Mouse (Mus musculus) CH12.LX (cell line): ENCODE measurements around the gene Myo3b. TPM values are rescaled to one million over a fixed set of nuclear protein-coding genes. Genes with fewer than 3 reads are reported as not detected.

Experiments used
- DNase-seq: peaks from one replicate; pipeline ENCODE4 v3.0.0-alpha.2; 2013; ENCODE audit errors: extremely low read depth
- H3K27ac ChIP-seq: 2 replicates; pipeline ENCODE4 v1.5.1; 2012; ENCODE audit warnings: low read depth, mild to moderate bottlenecking, control low read depth, moderate library complexity; ENCODE audit not compliant: insufficient read depth
- H3K27me3 ChIP-seq: replicated peaks from 2 replicates; pipeline ENCODE3; 2012; ENCODE audit warnings: inconsistent platforms
- H3K36me3 ChIP-seq, 2 experiments: replicated peaks in 1 of 2; 2 replicates each; pipeline versions ENCODE3 to v1.6.1; 2012; ENCODE audit warnings: inconsistent platforms in 1 of 2, low read length in 1 of 2, mild to moderate bottlenecking in 1 of 2, mixed read lengths in 1 of 2, moderate library complexity in 1 of 2; ENCODE audit not compliant: control insufficient read depth in 1 of 2, insufficient read depth in 1 of 2
- H3K4me1 ChIP-seq, 2 experiments: 2 replicates each; pipeline ENCODE4 v1.6.1; 2012; ENCODE audit warnings: inconsistent platforms in 1 of 2, moderate library complexity in 1 of 2; ENCODE audit not compliant: insufficient read depth in 2 of 2, control insufficient read depth in 1 of 2
- H3K4me2 ChIP-seq: 2 replicates; pipeline ENCODE4 v1.6.1; 2012; ENCODE audit warnings: low read depth, mild to moderate bottlenecking, control low read depth; ENCODE audit not compliant: poor library complexity, insufficient read depth, severe bottlenecking
- H3K4me3 ChIP-seq, 3 experiments: fragments of 150-350 bp in 1 of 3; sonication (generic) in 1 of 3; replicated peaks in 1 of 3; 2 replicates each; pipeline versions ENCODE3 to v1.5.1; 2011 to 2012; ENCODE audit warnings: low read depth in 2 of 3, low read length in 2 of 3, mild to moderate bottlenecking in 2 of 3, moderate library complexity in 2 of 3, control low read depth in 1 of 3, improper control_type of control experiment in 1 of 3, inconsistent platforms in 1 of 3, mixed read lengths in 1 of 3; ENCODE audit not compliant: poor library complexity in 1 of 3
- H3K79me2 ChIP-seq: replicated peaks from 2 replicates; pipeline ENCODE4 v1.6.1; 2012; ENCODE audit warnings: mild to moderate bottlenecking, moderate library complexity; ENCODE audit not compliant: control insufficient read depth, poor library complexity, insufficient read depth, severe bottlenecking; ENCODE audit errors: extremely low read depth
- H3K9ac ChIP-seq: 2 replicates; pipeline ENCODE4 v1.6.1; 2012; ENCODE audit warnings: low read depth, mild to moderate bottlenecking, control low read depth, moderate library complexity; ENCODE audit not compliant: insufficient read depth
- H3K9me3 ChIP-seq: replicated peaks from 2 replicates; pipeline ENCODE3; 2012; ENCODE audit warnings: low read length, inconsistent platforms, mixed read lengths
- CHD1 ChIP-seq: IDR thresholded peaks from 2 replicates; pipeline ENCODE4 v1.6.1; 2012; ENCODE audit warnings: low read depth, low read length, improper control_type of control experiment, inconsistent platforms
- EP300 ChIP-seq: IDR thresholded peaks from 2 replicates; pipeline ENCODE4 v1.6.1; 2011; ENCODE audit warnings: low read length, improper control_type of control experiment
- ETS1 ChIP-seq: conservative IDR thresholded peaks from 2 replicates; pipeline ENCODE4 v1.6.1; 2012; ENCODE audit warnings: low read depth, mild to moderate bottlenecking, inconsistent platforms, low read length, improper control_type of control experiment, moderate library complexity
- IRF4 ChIP-seq: IDR thresholded peaks from 2 replicates; pipeline ENCODE4 v1.6.1; 2014; ENCODE audit warnings: low read depth, mild to moderate bottlenecking, inconsistent platforms, low read length, improper control_type of control experiment
- MAFK ChIP-seq: IDR thresholded peaks from 2 replicates; pipeline ENCODE4 v1.6.1; 2011; ENCODE audit warnings: low read length, improper control_type of control experiment; ENCODE audit not compliant: insufficient replicate concordance
- MAX ChIP-seq: IDR thresholded peaks from 2 replicates; pipeline ENCODE4 v1.6.1; 2011; ENCODE audit warnings: low read length, improper control_type of control experiment
- MEF2A ChIP-seq: IDR thresholded peaks from 2 replicates; pipeline ENCODE4 v1.6.1; 2014; ENCODE audit warnings: low read depth, mild to moderate bottlenecking, inconsistent platforms, low read length, improper control_type of control experiment, borderline replicate concordance
- NELFE ChIP-seq: IDR thresholded peaks from 2 replicates; pipeline ENCODE4 v1.6.1; 2011; ENCODE audit warnings: low read depth, low read length, improper control_type of control experiment
- NRF1 ChIP-seq: IDR thresholded peaks from 2 replicates; pipeline ENCODE4 v1.6.1; 2014; ENCODE audit warnings: low read depth, mild to moderate bottlenecking, inconsistent platforms, low read length, improper control_type of control experiment, moderate library complexity
- POLR2A ChIP-seq: IDR thresholded peaks from 2 replicates; pipeline ENCODE4 v1.6.1; 2011; ENCODE audit warnings: low read depth, mild to moderate bottlenecking, improper control_type of control experiment, low read length
- RAD21 ChIP-seq: IDR thresholded peaks from 2 replicates; pipeline ENCODE4 v1.6.1; 2011; ENCODE audit warnings: low read depth, mild to moderate bottlenecking, low read length, improper control_type of control experiment, moderate library complexity
- RCOR1 ChIP-seq: conservative IDR thresholded peaks from 2 replicates; pipeline ENCODE4 v1.6.1; 2012; ENCODE audit warnings: low read depth, mild to moderate bottlenecking, inconsistent platforms, low read length, improper control_type of control experiment
- SIN3A ChIP-seq: IDR thresholded peaks from 2 replicates; pipeline ENCODE4 v1.6.1; 2012; ENCODE audit warnings: low read length, improper control_type of control experiment, inconsistent platforms
- TBP ChIP-seq: conservative IDR thresholded peaks from 2 replicates; pipeline ENCODE4 v1.6.1; 2011; ENCODE audit warnings: low read depth, low read length, improper control_type of control experiment
- TCF12 ChIP-seq: IDR thresholded peaks from 2 replicates; pipeline ENCODE4 v1.6.1; 2014; ENCODE audit warnings: low read depth, mild to moderate bottlenecking, inconsistent platforms, low read length, improper control_type of control experiment
- UBTF ChIP-seq: IDR thresholded peaks from 2 replicates; pipeline ENCODE4 v1.6.1; 2012; ENCODE audit warnings: low read depth, mild to moderate bottlenecking, inconsistent platforms, low read length, improper control_type of control experiment, moderate library complexity
- USF1 ChIP-seq: IDR thresholded peaks from 2 replicates; pipeline ENCODE4 v1.6.1; 2014; ENCODE audit warnings: low read depth, mild to moderate bottlenecking, inconsistent platforms, low read length, improper control_type of control experiment
- USF2 ChIP-seq: conservative IDR thresholded peaks from 2 replicates; pipeline ENCODE4 v1.6.1; 2011; ENCODE audit warnings: low read depth, low read length, improper control_type of control experiment
- ZC3H11A ChIP-seq: IDR thresholded peaks from 2 replicates; pipeline ENCODE4 v1.6.1; 2012; ENCODE audit warnings: low read depth, mild to moderate bottlenecking, inconsistent platforms, low read length, improper control_type of control experiment
- ZNF384 ChIP-seq: IDR thresholded peaks from 2 replicates; pipeline ENCODE4 v1.6.1; 2012; ENCODE audit warnings: low read depth, low read length, improper control_type of control experiment, inconsistent platforms
- dilution Hi-C: fragments of 300-500 bp; cut with MboI; formaldehyde crosslinking; loops from 2 replicates; pipeline ENCODE4 v1.14.3; 2020; ENCODE audit warnings: low sequenced_read_pairs; ENCODE audit not compliant: extremely low pct_unique_long_range_greater_than_20kb, extremely low pct_ligation_motif_present
- in situ Hi-C: fragments of 300-500 bp; cut with MboI; formaldehyde crosslinking; loops from 3 replicates; pipeline ENCODE4 v1.14.3; 2019; ENCODE audit warnings: low sequenced_read_pairs, low pct_ligation_motif_present, low pct_unique_long_range_greater_than_20kb, mixed read lengths
- polyA plus RNA-seq: library from polyadenylated mRNA; unstranded; fragments of >175 nt; gene quantifications from 2 replicates; pipeline ENCODE4 v1.2.1, GENCODE M21; 2012; ENCODE audit warnings: low read depth; ENCODE audit not compliant: insufficient read length
- total RNA-seq, 2 experiments: library from RNA; depleted of rRNA; stranded (reverse); fragments of 300-350 nt in 1 of 2; fragments of >200 nt in 1 of 2; gene quantifications; 2 replicates each; pipeline ENCODE4 v1.2.3; 2012 to 2014

Gene Myo3b
- total and polyA plus RNA-seq, 3 experiments: 0.63 to 0.76 (median 0.64) TPM

DNA sequence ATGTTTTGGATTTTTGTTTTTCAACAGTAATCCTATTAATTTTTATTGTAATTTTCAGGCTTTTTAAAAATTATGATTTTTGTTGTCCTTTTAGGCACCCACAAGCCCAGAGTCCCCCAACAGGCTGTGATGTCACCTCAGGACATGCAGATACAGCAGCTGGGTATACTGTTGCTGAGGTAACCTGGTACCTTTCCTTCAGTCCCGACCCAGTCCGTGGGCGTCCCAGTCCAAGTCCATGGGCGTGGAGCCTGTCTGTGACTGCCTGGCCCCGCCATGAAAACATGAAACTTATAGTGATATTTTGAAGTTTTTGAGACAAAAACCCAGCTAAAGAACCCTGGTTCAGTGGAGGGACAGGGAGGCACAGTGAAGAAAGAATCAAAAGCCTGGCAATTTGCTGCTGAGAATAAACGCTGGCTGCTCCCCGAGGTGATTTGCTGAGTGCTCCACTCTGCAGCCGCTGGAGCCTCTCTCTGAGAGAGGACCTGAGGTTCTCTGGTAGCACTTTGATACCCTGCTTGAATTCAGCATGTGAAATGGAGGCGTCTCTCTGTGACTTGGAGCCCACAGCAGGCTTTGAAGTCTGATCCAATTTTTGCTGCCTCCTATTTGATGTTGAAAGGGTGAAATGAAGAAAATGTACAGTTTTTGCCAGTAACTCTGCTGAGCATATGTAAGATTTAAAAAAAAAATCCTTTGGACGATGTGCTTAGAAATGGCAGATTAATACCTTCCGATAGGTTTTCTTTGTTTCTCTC is 310.0 kb downstream of the Myo3b start:
- no peak overlapping the region for H3K9ac ChIP-seq
- no peaks in the 10 kb centered on the region for H3K27me3 ChIP-seq
- H3K9me3 ChIP-seq: no peaks in the 10 kb centered on the region
- H3K4me3 ChIP-seq: no peak overlapping the region
- H3K27ac ChIP-seq: no peak overlapping the region
- H3K36me3 ChIP-seq: no peaks in the 10 kb centered on the region
- peaks cover 15 to 51% of the 10 kb centered on the region in 2 experiments for H3K4me1 ChIP-seq
- no peak for TF ChIP-seq NELFE
- TF ChIP-seq MEF2A: no peak
- no peak for TF ChIP-seq UBTF
- TF ChIP-seq RCOR1: no peak
- no peak for TF ChIP-seq MAFK
- TF ChIP-seq POLR2A: no peak
- TF ChIP-seq CHD1: no peak
- TF ChIP-seq MAX: no peak
- TF ChIP-seq EP300: no peak
- TF ChIP-seq ETS1: no peak
- no peak for TF ChIP-seq USF1
- TF ChIP-seq ZC3H11A: no peak
- no peak for TF ChIP-seq TCF12
- no peak for TF ChIP-seq USF2
- no peak for TF ChIP-seq RAD21
- no peak for TF ChIP-seq SIN3A
- no peak for TF ChIP-seq TBP
- dilution Hi-C loops: no loop called here
- H3K79me2 ChIP-seq: no peaks in the 10 kb centered on the region
- in situ Hi-C loops: no loop called here
- no peak overlapping the region for H3K4me2 ChIP-seq
- no peak for DNase-seq

DNA sequence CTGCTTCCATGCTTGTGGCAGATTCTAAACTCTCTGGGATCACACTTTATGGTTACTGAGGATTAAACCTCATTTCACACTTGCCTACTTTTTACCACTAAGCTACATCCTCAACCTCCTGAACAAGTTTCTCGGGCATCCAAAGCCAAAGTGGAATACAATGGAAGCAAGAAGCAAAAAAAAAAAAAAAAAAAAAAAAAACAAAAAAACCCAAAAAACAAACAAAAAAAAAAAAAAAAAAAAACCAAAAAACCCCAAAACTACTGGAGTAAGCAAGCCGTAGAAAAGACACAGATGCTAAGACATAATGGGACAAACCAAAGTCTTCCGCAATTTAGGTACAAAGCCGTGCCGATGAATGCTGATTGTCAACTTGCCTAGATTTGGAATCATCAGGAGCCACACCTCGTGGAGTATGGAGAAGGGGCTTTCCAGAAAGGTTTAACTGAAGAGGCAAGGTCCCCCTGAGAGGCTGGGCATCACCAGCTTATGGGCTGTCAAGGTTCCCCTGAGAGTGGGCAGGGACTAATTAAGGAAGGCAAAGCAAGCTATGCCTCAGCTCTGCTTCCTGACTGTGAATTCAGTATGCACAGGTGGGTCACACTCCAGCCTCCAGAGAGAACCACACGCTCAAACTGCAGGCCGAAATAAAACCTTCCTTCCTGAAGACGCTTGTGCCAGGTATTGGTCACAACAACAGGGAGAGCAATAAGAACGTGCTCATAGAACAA is 313.7 kb downstream of the Myo3b start:
- in situ Hi-C loops: no loop called here
- H3K9ac ChIP-seq: no peak overlapping the region
- no peak overlapping the region for H3K27ac ChIP-seq
- H3K9me3 ChIP-seq: peaks cover 3% of the 10 kb centered on the region
- DNase-seq: peak; percentile 55
- H3K27me3 ChIP-seq: no peaks in the 10 kb centered on the region
- H3K4me1 ChIP-seq: peaks cover 15 to 48% of the 10 kb centered on the region in 2 experiments
- no peak overlapping the region for H3K4me2 ChIP-seq
- TF ChIP-seq IRF4 (no peak), NRF1 (no peak), ZNF384 (peak; percentile 53), MAX (no peak)
- H3K36me3 ChIP-seq: no peaks in the 10 kb centered on the region
- no peak overlapping the region for H3K4me3 ChIP-seq
- no peaks in the 10 kb centered on the region for H3K79me2 ChIP-seq
- dilution Hi-C loops: no loop called here
